Mouse (Mus musculus) G1E-ER4 (cell line): ENCODE results near the gene Dhrs7b. TPM values are rescaled to one million over a fixed set of nuclear protein-coding genes. Genes with fewer than 3 reads are reported as not detected.

ENCODE experiments used
- GATA1 ChIP-seq: IDR thresholded peaks from one replicate; pipeline ENCODE4 v1.8.0; 2012; ENCODE audit warnings: low read length, inconsistent platforms
- polyA plus RNA-seq: library from polyadenylated mRNA; stranded (reverse); fragments of >175 nt; gene quantifications from 2 replicates; pipeline ENCODE4 v1.2.3, GENCODE M21; 2012

The Dhrs7b gene
- polyA plus RNA-seq, 1 experiment: 2.5 TPM

- TF ChIP-seq GATA1: no peak
Observed at GRCm38 (mm10) chr11:60826700-60827099, 3.7 kb upstream of the Dhrs7b start.

- no peak for TF ChIP-seq GATA1
Observed at GRCm38 (mm10) chr11:60827241-60827945, 3.0 kb upstream of the Dhrs7b start.

- no peak for TF ChIP-seq GATA1
Observed at GRCm38 (mm10) chr11:60828903-60829302, 1.5 kb upstream of the Dhrs7b start.

- no peak for TF ChIP-seq GATA1
Observed at GRCm38 (mm10) chr11:60836897-60837296, 6.5 kb downstream of the Dhrs7b start.

GRCm38 (mm10) chr11:60837644-60838406 lies 7.4 kb downstream of the Dhrs7b start:
- TF ChIP-seq GATA1: no peak

GRCm38 (mm10) chr11:60841467-60842200 lies 11.2 kb downstream of the Dhrs7b start:
- TF ChIP-seq GATA1: no peak

GRCm38 (mm10) chr11:60843412-60843811 lies 13.0 kb downstream of the Dhrs7b start:
- no peak for TF ChIP-seq GATA1

- TF ChIP-seq GATA1: no peak
Observed at GRCm38 (mm10) chr11:60845415-60845814, 15.0 kb downstream of the Dhrs7b start.

- no peak for TF ChIP-seq GATA1
Observed at GRCm38 (mm10) chr11:60856587-60856986, 26.2 kb downstream of the Dhrs7b start.

- TF ChIP-seq GATA1: no peak
Observed at GRCm38 (mm10) chr11:60861993-60862392, 31.6 kb downstream of the Dhrs7b start.

- TF ChIP-seq GATA1: no peak
Observed at GRCm38 (mm10) chr11:60863196-60863595, 32.8 kb downstream of the Dhrs7b start.

- TF ChIP-seq GATA1: no peak
Observed at GRCm38 (mm10) chr11:60864166-60864565, 33.7 kb downstream of the Dhrs7b start.

GRCm38 (mm10) chr11:60864916-60865315 lies 34.5 kb downstream of the Dhrs7b start:
- no peak for TF ChIP-seq GATA1

- TF ChIP-seq GATA1: no peak
Observed at GRCm38 (mm10) chr11:60866021-60866420, 35.6 kb downstream of the Dhrs7b start.

- no peak for TF ChIP-seq GATA1
Observed at GRCm38 (mm10) chr11:60867456-60867855, 37.0 kb downstream of the Dhrs7b start.

GRCm38 (mm10) chr11:60867904-60868303 lies 37.5 kb downstream of the Dhrs7b start:
- no peak for TF ChIP-seq GATA1
